Mouse (Mus musculus) gastrocnemius, adult 2 months (tissue): ENCODE data around the gene Jarid2. TPM values are rescaled to one million over a fixed set of nuclear protein-coding genes. Genes with fewer than 3 reads are reported as not detected.

ENCODE experiments used
- DNase-seq: peaks from one replicate; pipeline ENCODE4 v3.0.0; 2022
- H3K27ac ChIP-seq: fragments of 200-600 bp; 2 replicates; pipeline ENCODE4 v1.8.1; 2022; ENCODE audit warnings: mild to moderate bottlenecking
- H3K4me3 ChIP-seq: fragments of 200-600 bp; 2 replicates; pipeline ENCODE4 v1.8.1; 2022; ENCODE audit warnings: mild to moderate bottlenecking, moderate library complexity
- CTCF ChIP-seq: fragments of 200-600 bp; IDR thresholded peaks from 2 replicates; pipeline ENCODE4 v1.8.1; 2022; ENCODE audit warnings: antibody characterized with exemption, mild to moderate bottlenecking, moderate library complexity
- intact Hi-C: fragments of 180-260 bp; cut with DNase I; formaldehyde crosslinking; loops from one replicate; pipeline ENCODE4 v1.15.1; 2025
- long read RNA-seq, 2 experiments: library from polyadenylated mRNA; stranded (forward); transcript quantifications; one replicate each; pipeline ENCODE4 v2.0.0; 2021
- total RNA-seq, 2 experiments: library from RNA; stranded (reverse); gene quantifications; 2 replicates each; pipeline ENCODE4 v1.2.3; 2021

Gene Jarid2
- 10 to 100 TPM; 26.0 to 29.0 TPM for total RNA-seq
- long read RNA-seq, experiment 1, partial matches to known transcripts = 2 of 22 reads
- long read RNA-seq, experiment 1, other reads (novel, unspliced or antisense) = 20 of 22 reads
- long read RNA-seq, experiment 2, full-length matches to known transcripts = 2 of 25 reads
- long read RNA-seq, experiment 2, partial matches to known transcripts = 6 of 25 reads
- long read RNA-seq, experiment 2, other reads (novel, unspliced or antisense) = 17 of 25 reads

DNA sequence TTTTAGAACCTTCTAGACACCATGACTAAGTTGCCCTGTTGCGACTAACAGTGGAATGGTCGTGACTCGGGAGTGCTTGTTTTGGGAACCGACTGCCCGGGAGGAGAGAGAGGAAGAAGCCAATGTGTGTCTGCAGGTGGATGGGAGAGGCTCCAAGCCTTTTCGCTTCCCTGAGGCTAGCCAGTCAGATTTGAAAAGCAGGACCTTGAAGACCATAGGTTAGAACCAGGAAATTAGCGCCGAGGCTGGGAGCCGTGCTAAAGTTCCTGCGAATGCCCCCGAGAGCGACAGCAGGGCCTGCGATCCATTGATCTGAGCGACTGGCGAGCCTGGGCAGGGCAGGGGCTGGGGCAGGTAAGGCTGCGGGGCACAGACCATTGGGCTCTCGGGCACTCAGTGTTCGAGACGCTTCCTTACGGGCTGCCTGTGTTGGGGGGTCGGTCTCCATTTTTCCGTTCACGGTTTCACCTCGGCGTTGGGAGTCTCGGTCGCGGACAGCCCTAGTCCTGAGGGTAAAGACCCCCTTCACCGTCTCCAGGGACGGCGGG, at the start of gene Jarid2:
Jarid2 (plus strand) TSS at position 51 of the 548 bp plus-strand sequence.
- H3K27ac ChIP-seq = peak within 1 kb of the TSS; percentile 100
- DNase-seq = peak; percentile 55
- TF ChIP-seq CTCF = no peak
- intact Hi-C loops = loop anchor here (10.0 kb wide), 1 partner anchor 185 kb away; no protein-coding TSS in a partner anchor
- H3K4me3 ChIP-seq = peak within 1 kb of the TSS; percentile 93

DNA sequence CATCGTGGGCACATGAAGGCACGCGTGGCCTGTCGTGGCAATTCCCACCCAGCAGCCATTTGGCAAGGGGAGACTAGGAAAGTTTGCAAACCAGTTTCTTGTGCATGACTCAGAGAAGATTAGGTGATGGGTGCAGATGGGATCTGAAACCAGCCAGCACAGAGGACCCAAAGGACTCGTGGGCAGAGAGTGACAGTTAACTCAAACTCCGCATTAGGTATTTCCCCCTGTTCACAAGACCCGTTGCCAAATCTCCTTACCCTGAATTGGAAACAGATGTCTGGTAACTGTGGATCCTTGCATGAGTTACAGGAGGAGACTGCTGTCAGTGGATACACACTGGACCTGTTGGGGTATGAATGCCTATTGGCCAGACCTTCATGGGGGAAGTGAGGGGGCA, 48.2 kb upstream of the Jarid2 start:
- intact Hi-C loops = no loop called here
- H3K4me3 ChIP-seq = no peak overlapping the region
- no peak for TF ChIP-seq CTCF
- no peak overlapping the region for H3K27ac ChIP-seq
- DNase-seq = no peak

DNA sequence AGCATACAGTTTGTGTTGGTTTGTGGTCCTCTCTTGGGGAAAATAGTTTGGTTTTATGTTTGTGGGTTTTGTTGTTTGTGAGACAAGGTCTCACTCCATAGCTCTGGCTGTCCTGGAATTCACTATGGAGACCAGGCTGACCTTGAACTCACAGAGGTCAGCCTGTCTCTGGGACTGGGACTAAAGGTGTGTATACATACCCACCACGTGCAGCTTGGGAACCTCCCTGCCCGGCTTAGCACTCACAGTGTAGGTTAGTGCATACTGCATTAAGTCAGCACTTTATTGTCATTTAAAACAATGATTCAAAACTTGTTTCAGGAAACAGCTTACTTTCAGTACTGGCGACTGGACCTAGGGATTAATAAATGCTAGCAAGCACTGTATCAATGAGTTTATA, 41.1 kb upstream of the Jarid2 start:
- no peak for TF ChIP-seq CTCF
- intact Hi-C loops = no loop called here

DNA sequence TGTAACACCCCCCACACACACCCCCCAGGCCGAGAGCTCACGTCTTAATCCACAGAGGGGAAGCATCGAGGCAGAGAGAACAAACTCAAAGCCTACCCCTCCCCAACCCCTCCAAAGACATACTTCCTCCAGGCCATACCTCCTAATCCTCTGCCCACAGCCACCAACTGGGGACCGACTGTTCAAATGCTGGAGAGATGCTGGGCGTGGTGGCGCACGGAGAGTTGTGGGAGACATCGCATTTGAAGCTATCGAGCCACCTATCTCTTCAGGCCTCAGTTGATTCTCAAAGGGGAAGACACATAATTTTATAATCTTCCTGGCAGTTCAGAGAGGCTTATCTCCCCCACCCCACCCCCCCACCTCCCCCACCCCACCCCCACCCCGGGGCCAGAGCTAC, 31.6 kb upstream of the Jarid2 start:
- TF ChIP-seq CTCF = no peak
- intact Hi-C loops = no loop called here
- no peak for DNase-seq
- no peak overlapping the region for H3K27ac ChIP-seq
- H3K4me3 ChIP-seq = no peak overlapping the region

More for the DNA sequence above, 41.1 kb upstream of the Jarid2 start:
- H3K27ac ChIP-seq = no peak overlapping the region
- no peak for DNase-seq
- no peak overlapping the region for H3K4me3 ChIP-seq

DNA sequence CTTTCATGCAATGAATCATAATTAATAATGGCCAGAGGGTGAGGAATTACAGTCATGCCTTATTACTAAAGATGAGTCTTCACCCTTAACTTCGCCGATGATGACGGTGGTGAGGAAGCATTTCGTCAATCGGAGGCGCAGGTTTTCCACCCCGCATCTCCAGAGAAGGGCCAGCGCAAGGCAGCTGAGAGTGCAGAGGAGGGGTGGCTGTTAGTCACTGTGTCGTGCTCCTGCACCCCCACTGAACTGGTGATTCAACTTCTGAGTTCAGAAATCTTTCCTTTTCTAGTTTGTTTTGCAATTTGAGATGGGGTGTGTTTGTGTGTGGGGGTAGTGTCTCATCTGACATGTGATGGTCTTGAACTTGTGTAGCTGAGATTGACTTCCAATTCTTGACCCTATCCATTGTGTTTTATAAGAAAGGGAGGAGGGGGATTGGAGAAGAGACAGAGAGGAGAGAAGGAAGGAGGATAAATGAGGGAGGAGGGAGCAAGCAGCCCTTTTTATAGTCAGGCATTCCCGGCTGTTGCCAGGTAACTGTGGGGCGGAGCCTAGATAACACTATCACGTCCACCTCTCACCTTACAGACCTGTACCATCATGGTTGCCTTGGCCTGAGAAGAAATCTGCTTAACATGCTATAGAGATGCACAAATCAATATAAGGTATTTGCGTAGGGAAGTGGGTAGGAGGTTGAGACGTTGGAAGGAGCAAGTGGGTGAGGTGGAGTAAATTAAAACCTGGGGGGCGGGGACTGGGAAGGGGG, 25.1 kb upstream of the Jarid2 start:
- no peak overlapping the region for H3K27ac ChIP-seq
- no peak for DNase-seq
- no peak overlapping the region for H3K4me3 ChIP-seq
- no peak for TF ChIP-seq CTCF
- intact Hi-C loops = no loop called here

DNA sequence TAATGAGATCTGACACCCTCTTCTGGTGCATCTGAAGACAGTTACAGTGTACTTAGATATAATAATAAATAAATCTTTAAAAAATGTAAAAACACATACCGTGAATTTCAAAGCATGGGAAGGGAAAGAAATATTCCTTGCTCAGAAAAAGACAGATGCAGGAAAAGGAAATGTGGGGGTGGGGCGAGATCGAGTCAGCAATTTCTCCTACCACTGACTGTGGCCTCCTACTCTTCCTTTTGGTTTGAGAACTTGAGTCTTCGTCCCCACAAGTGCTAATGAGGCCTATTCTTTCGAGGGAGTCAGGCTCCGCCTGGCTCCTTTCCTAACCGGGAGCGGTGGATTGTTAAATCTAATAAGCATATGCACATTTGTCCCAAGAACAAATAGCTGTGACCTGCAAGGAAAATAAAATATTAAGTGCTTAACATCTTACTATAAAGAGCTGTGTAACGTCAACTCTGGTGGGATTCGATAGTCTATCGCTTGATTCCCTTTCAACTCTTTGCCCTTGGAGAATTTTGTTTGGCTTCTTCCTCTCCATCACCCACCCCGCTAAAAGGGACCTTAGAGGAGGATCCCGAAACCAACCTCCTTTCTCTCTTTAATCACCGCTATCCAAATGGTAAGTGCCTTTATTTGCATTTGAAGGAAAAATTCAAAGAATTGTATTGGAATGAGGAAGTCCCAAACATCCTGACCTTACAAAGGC, 24.1 kb upstream of the Jarid2 start:
- no peak for TF ChIP-seq CTCF
- H3K4me3 ChIP-seq = no peak overlapping the region
- intact Hi-C loops = no loop called here
- no peak overlapping the region for H3K27ac ChIP-seq
- no peak for DNase-seq

DNA sequence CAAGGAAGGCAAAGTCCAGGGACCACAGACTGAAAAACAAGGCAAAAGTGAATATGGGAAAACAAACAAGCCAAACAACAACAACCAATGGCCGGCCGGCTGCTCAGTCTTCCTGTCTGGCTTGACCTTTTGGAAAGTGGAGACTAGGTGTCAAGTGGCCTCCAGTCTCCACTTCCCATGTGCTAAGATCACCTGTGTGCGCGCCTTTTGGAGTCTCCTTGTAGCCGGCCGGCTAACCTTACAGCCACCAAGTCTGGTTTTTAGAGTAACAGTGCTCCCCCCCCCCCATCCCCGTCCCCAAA, 23.6 kb upstream of the Jarid2 start:
- DNase-seq = no peak
- intact Hi-C loops = no loop called here
- no peak for TF ChIP-seq CTCF
- H3K27ac ChIP-seq = no peak overlapping the region
- H3K4me3 ChIP-seq = no peak overlapping the region

DNA sequence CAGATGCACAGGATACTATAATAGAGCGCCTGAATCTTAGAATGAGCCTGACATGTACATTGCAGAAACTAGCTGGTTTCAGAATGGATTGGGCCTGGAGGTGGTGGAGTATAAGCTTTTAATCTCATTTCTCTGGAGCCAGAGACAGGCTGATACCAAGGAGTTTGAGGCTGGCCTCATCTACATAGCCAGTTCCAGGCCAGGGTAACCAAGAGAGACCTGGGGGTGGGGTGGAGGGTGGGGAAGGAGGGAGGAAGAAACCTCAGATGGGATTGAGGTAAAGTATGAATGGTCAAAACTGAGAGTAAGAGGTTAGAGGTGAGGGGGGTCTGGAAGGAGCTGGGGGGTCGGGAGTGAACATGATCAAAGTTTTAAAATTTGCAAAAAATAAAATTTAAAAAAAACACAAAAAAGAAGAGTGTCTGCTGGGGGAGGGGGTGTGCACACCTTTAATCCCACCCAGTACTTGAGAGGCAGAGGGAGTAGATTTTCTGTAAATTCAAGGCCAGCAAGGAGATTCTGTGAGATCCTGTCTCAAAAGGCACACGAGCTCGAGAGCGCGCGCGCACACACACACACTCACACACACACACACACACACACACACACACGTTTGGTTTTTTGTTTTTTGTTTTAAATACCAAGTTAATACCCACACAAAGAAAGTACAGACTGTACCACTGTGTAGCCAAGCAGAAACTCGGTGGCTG, 22.9 kb upstream of the Jarid2 start:
- DNase-seq = no peak
- intact Hi-C loops = no loop called here
- no peak for TF ChIP-seq CTCF
- no peak overlapping the region for H3K27ac ChIP-seq
- H3K4me3 ChIP-seq = no peak overlapping the region

DNA sequence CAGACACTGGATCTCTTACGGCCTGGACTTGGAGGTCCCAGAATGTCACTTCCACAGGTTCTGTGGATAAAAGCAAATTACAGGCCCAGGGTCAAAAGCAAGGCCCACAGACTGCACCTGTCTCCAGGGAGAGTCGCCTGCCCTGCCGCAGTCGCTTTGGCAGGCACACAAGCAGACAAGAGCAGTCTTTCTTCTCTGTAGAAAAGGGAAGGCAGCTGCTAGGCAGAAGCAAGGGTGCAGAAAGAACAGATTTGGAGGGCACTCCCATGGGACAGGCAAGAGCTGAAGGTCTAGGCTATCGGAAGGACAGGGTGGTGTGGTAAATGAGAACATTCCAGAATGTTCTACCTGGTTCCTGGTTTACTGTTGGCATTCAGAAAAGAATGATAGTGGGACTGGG, 22.1 kb upstream of the Jarid2 start:
- TF ChIP-seq CTCF = no peak
- intact Hi-C loops = no loop called here

DNA sequence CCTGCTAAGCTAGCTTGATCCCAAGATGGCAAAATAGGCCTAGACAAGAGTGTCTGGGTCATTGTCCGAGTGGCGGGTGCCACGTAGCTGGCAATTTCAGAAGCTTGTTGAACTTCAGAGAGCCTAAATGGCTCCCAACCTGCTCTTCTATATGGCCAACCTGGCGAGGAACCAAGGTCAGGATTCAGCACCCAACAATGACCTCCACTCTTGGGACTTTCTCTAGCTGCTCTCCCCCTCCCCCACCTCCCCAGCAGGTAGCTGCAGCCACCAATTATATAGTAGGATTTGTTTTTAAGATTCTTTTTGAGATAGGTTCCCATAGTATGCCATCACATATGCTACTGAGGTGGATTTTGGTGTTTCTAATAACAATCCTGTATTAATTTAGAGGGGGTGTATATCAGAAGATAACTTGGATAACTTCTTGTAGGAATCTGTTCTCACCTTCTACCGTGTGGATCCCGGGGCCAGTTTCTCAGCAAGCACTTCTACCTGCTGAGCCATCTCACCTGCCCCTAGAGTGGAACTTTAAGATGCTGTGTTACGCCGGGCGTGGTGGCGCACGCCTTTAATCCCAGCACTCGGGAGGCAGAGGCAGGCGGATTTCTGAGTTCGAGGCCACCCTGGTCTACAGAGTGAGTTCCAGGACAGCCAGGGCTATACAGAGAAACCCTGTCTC, 20.8 kb upstream of the Jarid2 start:
- Histone ChIP-seq H3K4me3 (no peak overlapping the region), H3K27ac (no peak overlapping the region)
- DNase-seq = no peak
- TF ChIP-seq CTCF = no peak
- intact Hi-C loops = no loop called here

More for the DNA sequence above, 22.1 kb upstream of the Jarid2 start:
- H3K27ac ChIP-seq = no peak overlapping the region
- DNase-seq = no peak
- no peak overlapping the region for H3K4me3 ChIP-seq

DNA sequence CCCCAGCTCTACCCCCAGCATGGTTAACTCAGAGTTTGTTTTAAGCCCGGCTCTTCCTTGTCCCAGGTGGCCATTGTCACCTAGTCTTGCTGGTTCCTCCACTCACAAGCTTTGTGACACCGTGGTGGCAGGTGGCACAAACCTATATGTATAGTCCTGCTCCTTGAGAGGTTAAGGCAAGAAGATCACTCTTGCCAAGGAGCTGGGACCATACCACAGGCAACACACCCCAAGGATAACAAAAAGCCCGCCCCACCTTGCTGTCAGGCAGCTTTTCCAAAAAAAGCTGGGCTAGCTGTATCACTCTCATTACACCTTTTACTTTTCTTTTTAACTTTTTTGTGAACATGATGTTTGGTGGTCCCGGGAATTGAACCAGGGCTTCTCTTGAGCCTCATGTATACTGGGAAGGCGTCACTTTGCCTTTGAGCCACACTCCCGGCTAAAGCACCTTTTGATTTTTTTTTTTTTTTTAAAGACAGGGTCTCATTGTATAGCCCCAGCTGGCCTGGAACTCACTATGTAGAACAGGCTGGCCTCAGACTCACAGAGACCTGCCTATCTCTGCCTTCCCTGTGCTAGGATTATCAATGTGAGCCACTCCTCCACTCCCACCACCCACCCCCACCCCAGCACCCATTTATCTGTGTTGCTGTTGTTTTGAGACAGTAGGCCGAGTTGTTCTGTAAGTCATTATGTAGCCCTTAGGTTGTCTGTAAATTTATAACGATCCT, 19.4 kb upstream of the Jarid2 start:
- no peak for DNase-seq
- Histone ChIP-seq H3K27ac (no peak overlapping the region), H3K4me3 (no peak overlapping the region)
- TF ChIP-seq CTCF = no peak
- intact Hi-C loops = no loop called here
